Mouse (Mus musculus): Measurements from ENCODE around the gene Stmn3. TPM values are rescaled to one million over a fixed set of nuclear protein-coding genes. Genes with fewer than 3 reads are reported as not detected.

Gene Stmn3
- total RNA-seq (2012; rRNA removed) = not detected in 2 replicates
- total RNA-seq (2014; rRNA removed) = not detected in 2 replicates
- polyA plus RNA-seq (2012; ENCODE audit: insufficient read length, low read depth) = not detected in 2 replicates

DNA sequence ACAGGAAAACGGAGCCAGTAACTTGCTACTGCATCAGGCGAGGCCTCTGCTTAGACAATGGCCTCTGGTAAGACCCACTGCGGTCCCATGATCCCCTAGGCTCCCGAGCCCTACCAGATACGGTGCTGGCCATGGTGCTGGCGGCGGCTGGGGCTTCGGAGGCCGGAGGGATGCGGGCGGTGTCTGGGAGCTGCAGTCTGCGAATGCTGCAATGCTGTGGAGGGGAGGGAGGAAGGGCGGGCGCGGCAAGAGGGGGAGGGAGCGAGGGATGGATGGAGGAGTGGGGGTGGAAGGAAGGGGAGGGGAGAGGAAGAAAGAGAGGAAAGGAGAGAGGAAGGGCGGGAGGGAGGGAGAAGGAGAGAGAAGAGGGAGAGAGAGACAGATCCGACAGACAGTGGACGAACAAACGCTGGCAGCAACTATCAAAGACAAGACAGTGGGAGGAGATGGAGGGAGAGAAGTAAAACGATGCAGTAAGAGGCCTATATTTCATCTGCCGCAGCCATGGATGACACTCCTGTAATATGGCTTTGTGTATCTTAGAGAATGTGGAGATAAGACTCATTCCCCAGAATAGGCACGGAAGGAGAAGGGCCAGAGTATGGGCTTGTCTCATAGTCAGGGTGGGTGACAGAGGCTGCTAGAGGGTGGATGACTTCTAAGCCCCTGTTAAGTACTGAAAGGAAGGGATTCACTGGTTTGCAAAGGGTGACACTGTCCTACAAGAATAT lies at the start of gene Stmn3:
TSS of gene Stmn3 (minus strand) at position 421 of the 731 bp plus-strand sequence.
- Histone ChIP-seq H3K4me2 (ENCODE audit: insufficient read depth, low read depth, poor library complexity, severe bottlenecking) (no peak within 1 kb of the TSS), H3K79me2 (replicated peaks; ENCODE audit: control insufficient read depth, extremely low read depth, insufficient read depth, poor library complexity, severe bottlenecking) (no peaks in the 10 kb centered on the region), H3K36me3 (replicated peaks in 1 of 2; ENCODE audit: control insufficient read depth in 1 of 2, insufficient read depth in 1 of 2, low read length in 1 of 2) (no peaks in the 10 kb centered on the region), H3K27me3 (replicated peaks) (peaks cover 54% of the 10 kb centered on the region), H3K9me3 (replicated peaks; ENCODE audit: low read length) (no peaks in the 10 kb centered on the region), H3K4me1 (ENCODE audit: control insufficient read depth in 1 of 2, insufficient read depth in 2 of 2) (peaks cover 3 to 5% of the 10 kb centered on the region in 2 experiments; a peak in 3 of 4 replicates), H3K27ac (ENCODE audit: insufficient read depth, low read depth) (no peak within 1 kb of the TSS), H3K9ac (ENCODE audit: insufficient read depth, low read depth) (no peak within 1 kb of the TSS), H3K4me3 (replicated peaks in 1 of 3; ENCODE audit: low read depth in 2 of 3, low read length in 2 of 3, poor library complexity in 1 of 3) (no peak within 1 kb of the TSS)
- DNase-seq (ENCODE audit: extremely low read depth) = no peak
- dilution Hi-C loops (cut with MboI; ENCODE audit: extremely low pct_ligation_motif_present, extremely low pct_unique_long_range_greater_than_20kb, low sequenced_read_pairs) = no loop called here
- TF ChIP-seq GABPA (IDR thresholded peaks at IDR 0.05; ENCODE audit: insufficient replicate concordance, low read depth, low read length) = no peak
- no peak for TF ChIP-seq POLR2AphosphoS2 (IDR thresholded peaks at IDR 0.05; ENCODE audit: low read depth, low read length)
- TF ChIP-seq RCOR1 (conservative IDR thresholded peaks at IDR 0.05; ENCODE audit: low read depth, low read length) = no peak
- TF ChIP-seq SIN3A (IDR thresholded peaks at IDR 0.05; ENCODE audit: low read length) = no peak
- no peak for TF ChIP-seq TBP (conservative IDR thresholded peaks at IDR 0.05; ENCODE audit: low read depth, low read length)
- TF ChIP-seq HCFC1 (IDR thresholded peaks at IDR 0.05; ENCODE audit: low read depth, low read length) = no peak
- no peak for TF ChIP-seq ZMIZ1 (IDR thresholded peaks at IDR 0.05; ENCODE audit: low read depth, low read length)
- TF ChIP-seq ZC3H11A (IDR thresholded peaks at IDR 0.05; ENCODE audit: low read depth, low read length) = no peak
- no peak for TF ChIP-seq MXI1 (IDR thresholded peaks at IDR 0.05; ENCODE audit: low read depth, low read length)
- TF ChIP-seq USF1 (IDR thresholded peaks at IDR 0.05; ENCODE audit: low read depth, low read length) = no peak
- TF ChIP-seq POLR2A (IDR thresholded peaks at IDR 0.05; ENCODE audit: low read depth, low read length) = no peak
- TF ChIP-seq BHLHE40 (IDR thresholded peaks at IDR 0.05; ENCODE audit: low read depth, low read length) = no peak
- TF ChIP-seq MAZ (IDR thresholded peaks at IDR 0.05; ENCODE audit: low read depth, low read length) = no peak
- no peak for TF ChIP-seq NRF1 (IDR thresholded peaks at IDR 0.05; ENCODE audit: low read depth, low read length)
- in situ Hi-C loops (cut with MboI; ENCODE audit: low pct_ligation_motif_present, low pct_unique_long_range_greater_than_20kb, low sequenced_read_pairs) = no loop called here

DNA sequence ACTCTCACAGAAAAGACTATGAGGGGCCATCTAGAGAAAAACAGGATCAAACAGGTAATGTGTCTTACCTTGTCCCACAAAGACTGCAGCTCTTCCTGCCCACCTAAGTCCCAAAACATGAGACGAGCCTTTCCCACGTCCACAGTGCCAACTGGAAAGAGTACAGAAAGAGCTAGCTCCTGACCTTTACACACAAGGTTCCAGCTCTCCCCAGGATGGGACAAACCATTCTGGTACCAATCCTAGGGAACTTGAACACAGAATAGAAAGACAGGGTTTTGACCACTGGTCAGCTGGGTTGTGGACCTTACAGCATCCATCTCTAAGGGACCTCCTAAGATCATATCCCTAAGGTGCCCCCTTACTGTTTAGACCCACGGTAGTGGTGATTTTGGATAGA lies 49.6 kb upstream of the Stmn3 start:
- dilution Hi-C loops (cut with MboI; ENCODE audit: extremely low pct_ligation_motif_present, extremely low pct_unique_long_range_greater_than_20kb, low sequenced_read_pairs) = no loop called here
- Histone ChIP-seq H3K9ac (ENCODE audit: insufficient read depth, low read depth) (peak overlapping the region; percentile 81), H3K9me3 (replicated peaks; ENCODE audit: low read length) (no peaks in the 10 kb centered on the region), H3K27ac (ENCODE audit: insufficient read depth, low read depth) (no peak overlapping the region), H3K4me2 (ENCODE audit: insufficient read depth, low read depth, poor library complexity, severe bottlenecking) (peak overlapping the region; percentile 93), H3K4me1 (ENCODE audit: control insufficient read depth in 1 of 2, insufficient read depth in 2 of 2) (peaks cover 5 to 33% of the 10 kb centered on the region in 2 experiments), H3K36me3 (replicated peaks in 1 of 2; ENCODE audit: control insufficient read depth in 1 of 2, insufficient read depth in 1 of 2, low read length in 1 of 2) (peaks cover 39 to 56% of the 10 kb centered on the region in 2 experiments), H3K79me2 (replicated peaks; ENCODE audit: control insufficient read depth, extremely low read depth, insufficient read depth, poor library complexity, severe bottlenecking) (peaks cover 51% of the 10 kb centered on the region), H3K27me3 (replicated peaks) (no peaks in the 10 kb centered on the region), H3K4me3 (replicated peaks in 1 of 3; ENCODE audit: low read depth in 2 of 3, low read length in 2 of 3, poor library complexity in 1 of 3) (peak overlapping the region; percentile 68 to 89 (median 86))
- DNase-seq (ENCODE audit: extremely low read depth) = no peak
- in situ Hi-C loops (cut with MboI; ENCODE audit: low pct_ligation_motif_present, low pct_unique_long_range_greater_than_20kb, low sequenced_read_pairs) = loop anchor here (10.0 to 25.0 kb wide), 2 partner anchors 179 to 652 kb away; partner anchors contain the start of genes Dido1, Gid8 and Ppdpf
- TF ChIP-seq MAFK (IDR thresholded peaks at IDR 0.05; ENCODE audit: insufficient replicate concordance, low read length) (no peak), UBTF (IDR thresholded peaks at IDR 0.05; ENCODE audit: low read depth, low read length) (no peak), HCFC1 (IDR thresholded peaks at IDR 0.05; ENCODE audit: low read depth, low read length) (no peak), USF2 (conservative IDR thresholded peaks at IDR 0.05; ENCODE audit: low read depth, low read length) (no peak), ZKSCAN1 (IDR thresholded peaks at IDR 0.05; ENCODE audit: borderline replicate concordance, low read depth, low read length) (no peak), EP300 (IDR thresholded peaks at IDR 0.05; ENCODE audit: low read length) (no peak), JUND (conservative IDR thresholded peaks at IDR 0.05; ENCODE audit: low read depth, low read length) (no peak), KAT2A (IDR thresholded peaks at IDR 0.05; ENCODE audit: insufficient replicate concordance, low read length) (no peak), RCOR1 (conservative IDR thresholded peaks at IDR 0.05; ENCODE audit: low read depth, low read length) (no peak), MEF2A (IDR thresholded peaks at IDR 0.05; ENCODE audit: borderline replicate concordance, low read depth, low read length) (no peak), POLR2A (IDR thresholded peaks at IDR 0.05; ENCODE audit: low read depth, low read length) (no peak), SIN3A (IDR thresholded peaks at IDR 0.05; ENCODE audit: low read length) (no peak), E2F4 (IDR thresholded peaks at IDR 0.05; ENCODE audit: insufficient replicate concordance, low read depth, low read length) (no peak), MYC (IDR thresholded peaks at IDR 0.05; ENCODE audit: low read depth, low read length) (no peak)

All from CH12.LX (cell line).